Mouse (Mus musculus): Measurements from ENCODE around the gene Sh3bp5l.
"Not testable (repeated sequence)": the region's sequence is repeated elsewhere in the genome, so short reads cannot be mapped to it uniquely, and the experiment has no call there.

Sh3bp5l gene

GRCm38 (mm10) chr11:58322824-58323569 lies 7.5 kb upstream of the Sh3bp5l start:
- peak; percentile 94 to 95 for DNase-seq (ENCODE audit: low spot score in 2 of 2)

DNA sequence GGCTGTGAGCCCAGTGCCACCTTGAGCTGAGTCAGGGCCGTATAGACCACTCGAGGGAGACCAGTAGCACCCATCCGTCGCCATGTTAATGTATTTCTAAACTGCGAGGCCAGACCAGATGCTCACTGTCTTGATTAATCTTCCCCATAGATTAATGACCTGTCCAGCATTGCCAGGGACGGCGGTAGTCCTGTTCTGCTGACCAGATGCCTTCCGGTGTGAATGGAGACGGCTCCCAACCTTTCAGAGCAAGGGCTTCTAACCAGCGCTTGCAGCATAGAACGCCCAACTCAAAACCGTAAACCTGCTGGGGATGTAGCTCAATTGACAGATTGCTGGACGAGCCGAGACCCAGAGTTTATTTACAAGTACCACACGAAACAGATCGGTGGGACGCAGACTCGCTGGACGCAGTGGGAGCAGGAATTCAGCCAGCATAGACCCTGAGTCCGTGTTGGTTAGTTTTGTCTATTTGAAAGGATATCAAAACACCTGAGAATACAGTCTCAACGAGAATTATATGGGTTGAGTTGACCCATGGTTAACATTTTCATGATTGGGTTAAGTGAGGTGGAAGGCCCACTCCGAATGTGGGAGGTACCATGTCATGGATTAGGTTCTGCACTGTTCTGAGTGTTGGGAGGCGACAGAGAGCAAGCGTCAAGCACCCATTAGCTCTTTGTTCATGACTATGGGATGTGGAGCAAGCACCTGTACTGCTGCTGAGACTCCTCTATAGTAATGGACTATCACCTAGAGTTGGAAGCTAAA lies 6.8 kb upstream of the Sh3bp5l start:
- DNase-seq (ENCODE audit: low spot score in 2 of 2) = no peak

DNA sequence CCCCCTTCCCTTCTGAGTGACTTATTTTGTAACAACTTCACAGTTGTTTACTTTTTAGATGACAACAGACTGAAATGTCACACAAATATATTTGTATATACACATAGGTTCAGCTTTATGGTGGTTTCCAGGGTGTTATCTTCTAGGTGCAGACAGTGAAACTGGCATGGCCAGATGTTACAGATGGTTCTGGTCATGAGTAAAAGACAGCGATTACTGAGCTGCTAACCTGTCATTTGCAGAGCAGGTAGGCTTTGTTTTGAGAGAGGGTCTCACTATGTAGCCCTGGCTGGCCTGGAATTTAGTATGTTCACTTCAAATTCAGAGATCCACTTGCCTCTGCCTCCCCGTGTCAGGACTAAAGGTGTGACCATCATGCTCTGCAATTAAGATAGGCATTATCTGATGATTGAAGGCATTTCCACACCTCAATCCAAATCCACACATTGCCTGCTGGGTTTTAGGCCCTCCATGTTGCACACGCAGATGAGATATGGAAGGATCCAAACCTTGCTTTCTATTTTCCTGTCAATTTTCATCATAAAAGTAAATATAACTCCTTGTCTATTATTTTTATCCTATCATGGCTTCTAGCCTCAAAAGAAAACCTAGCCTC lies 5.8 kb upstream of the Sh3bp5l start:
- no peak for DNase-seq (ENCODE audit: low spot score in 2 of 2)

GRCm38 (mm10) chr11:58326781-58327180 lies 3.7 kb upstream of the Sh3bp5l start:
- no peak for DNase-seq (ENCODE audit: low spot score in 2 of 2)

GRCm38 (mm10) chr11:58329906-58330275 lies 633 bp upstream of the Sh3bp5l start:
- no peak for DNase-seq (ENCODE audit: low spot score in 2 of 2)

- no peak for DNase-seq (ENCODE audit: low spot score in 2 of 2)
Observed at GRCm38 (mm10) chr11:58331149-58331495, 598 bp downstream of the Sh3bp5l start.

- DNase-seq (ENCODE audit: low spot score in 2 of 2) = no peak
Observed at GRCm38 (mm10) chr11:58331546-58331945, 1.0 kb downstream of the Sh3bp5l start.

GRCm38 (mm10) chr11:58334746-58335145 lies 4.2 kb downstream of the Sh3bp5l start:
- no peak for DNase-seq (ENCODE audit: low spot score in 2 of 2)

GRCm38 (mm10) chr11:58346745-58347144 lies 16.2 kb downstream of the Sh3bp5l start:
- DNase-seq (ENCODE audit: low spot score in 2 of 2) = no peak

GRCm38 (mm10) chr11:58350628-58351027 lies 20.1 kb downstream of the Sh3bp5l start:
- DNase-seq (ENCODE audit: low spot score in 2 of 2) = no peak

GRCm38 (mm10) chr11:58351179-58351578 lies 20.7 kb downstream of the Sh3bp5l start:
- no peak for DNase-seq (ENCODE audit: low spot score in 2 of 2)

DNA sequence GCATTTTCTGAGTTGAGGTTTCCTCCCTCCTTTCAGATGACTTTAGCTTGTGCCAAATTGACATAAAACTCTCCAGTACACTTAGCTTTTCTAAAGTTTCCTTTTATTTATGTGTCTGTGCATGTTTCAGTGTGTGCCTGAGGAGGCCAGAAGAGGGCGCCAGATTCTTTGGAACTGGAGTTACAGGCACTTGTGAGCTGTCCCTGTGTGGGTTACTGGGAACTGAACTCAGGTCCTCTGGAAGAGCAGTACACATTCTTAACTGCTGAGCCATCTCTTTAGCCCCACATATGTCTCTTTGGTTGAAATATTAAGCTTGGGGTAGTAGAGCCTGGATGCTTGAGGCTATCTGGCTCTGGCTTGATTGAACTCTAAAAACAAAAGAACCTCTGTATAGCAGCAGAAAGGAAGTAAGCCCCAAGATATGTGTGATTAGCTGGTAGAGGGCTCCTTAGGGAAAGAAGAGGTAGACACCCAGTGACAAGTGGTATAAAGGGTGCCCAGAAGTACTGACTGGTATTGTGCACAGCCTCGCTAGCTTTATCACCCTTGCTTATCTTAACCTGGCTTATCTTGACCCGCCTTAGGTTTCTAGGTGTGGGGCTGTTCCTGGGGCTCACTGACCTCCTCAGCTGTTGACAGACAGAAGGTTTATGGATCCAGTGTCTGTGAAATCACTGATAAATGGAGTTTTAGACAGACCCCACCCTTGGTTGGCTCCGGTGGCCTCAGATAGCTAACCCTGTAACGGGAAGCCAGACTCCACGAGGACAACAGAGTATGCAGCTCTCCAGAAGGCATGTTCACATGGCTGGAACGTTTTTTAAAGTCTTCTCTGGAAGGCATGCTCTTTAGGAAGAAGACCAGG lies 22.4 kb downstream of the Sh3bp5l start:
- no peak for DNase-seq (ENCODE audit: low spot score in 2 of 2)

- DNase-seq (ENCODE audit: low spot score in 2 of 2) = no peak
Observed at GRCm38 (mm10) chr11:58353709-58354108, 23.2 kb downstream of the Sh3bp5l start.

GRCm38 (mm10) chr11:58354476-58354875 lies 24.0 kb downstream of the Sh3bp5l start:
- peak; percentile 26 to 68 for DNase-seq (ENCODE audit: low spot score in 2 of 2)

DNA sequence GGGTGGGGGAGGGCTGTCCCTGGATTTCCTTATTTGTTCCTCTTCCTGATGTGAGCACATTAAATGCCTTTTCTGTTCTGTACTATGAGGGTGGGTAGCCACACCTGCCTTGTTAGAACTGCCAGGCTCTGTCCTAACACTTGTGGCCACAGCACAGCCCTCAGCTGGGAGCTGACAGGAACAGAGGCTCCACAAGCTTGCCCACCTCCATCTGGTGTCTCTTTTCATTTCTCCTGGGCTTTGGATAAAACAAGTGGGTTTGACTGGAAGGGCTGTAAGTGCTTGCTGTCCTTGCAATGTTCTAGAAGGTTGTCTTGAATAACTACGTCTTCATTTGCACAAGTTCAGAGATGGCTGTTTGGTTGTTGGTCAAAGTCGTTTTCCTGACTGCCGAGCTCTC lies 24.4 kb downstream of the Sh3bp5l start:
- DNase-seq (ENCODE audit: low spot score in 2 of 2) = peak; percentile 29 to 55

- DNase-seq (ENCODE audit: low spot score in 2 of 2) = no peak
Observed at GRCm38 (mm10) chr11:58357042-58357441, 26.5 kb downstream of the Sh3bp5l start.

DNA sequence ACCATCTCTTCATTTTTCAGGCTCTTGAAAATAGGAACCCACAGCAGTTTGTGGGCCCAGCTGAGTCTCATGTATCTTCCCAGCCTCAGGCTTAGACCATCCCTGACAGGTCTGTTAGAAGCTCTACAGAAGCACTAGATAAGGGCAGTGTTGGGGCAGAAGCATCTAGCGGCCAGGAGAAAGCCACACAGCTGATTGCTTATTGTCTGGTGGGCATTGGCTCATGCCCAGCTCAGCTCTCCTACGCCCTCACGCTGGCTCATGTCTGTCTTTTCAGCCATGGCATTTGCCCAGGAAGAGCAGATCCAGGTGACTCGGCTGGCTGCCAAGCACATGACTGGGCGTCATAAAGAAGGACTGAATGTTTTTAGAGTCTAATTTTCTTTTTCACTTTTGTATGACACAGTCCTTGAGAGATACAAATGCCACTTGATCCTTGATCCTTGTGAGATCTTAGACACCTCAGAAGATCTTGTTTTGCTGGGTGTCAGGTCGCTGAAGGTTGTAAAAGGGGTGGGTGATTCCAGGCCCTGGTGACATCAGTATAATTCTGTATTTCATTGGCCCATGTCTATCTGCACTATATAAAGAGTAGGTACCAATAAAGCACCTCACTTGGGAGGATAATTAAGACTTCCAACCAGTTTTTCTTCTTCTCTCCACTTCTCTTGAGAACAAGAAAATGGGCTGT lies 27.5 kb downstream of the Sh3bp5l start:
- DNase-seq (ENCODE audit: low spot score in 2 of 2) = no peak

GRCm38 (mm10) chr11:58362562-58362961 lies 32.0 kb downstream of the Sh3bp5l start:
- DNase-seq (ENCODE audit: low spot score in 2 of 2) = not testable (repeated sequence)

- no peak for DNase-seq (ENCODE audit: low spot score in 2 of 2)
Observed at GRCm38 (mm10) chr11:58364454-58364853, 33.9 kb downstream of the Sh3bp5l start.

GRCm38 (mm10) chr11:58366191-58366590 lies 35.7 kb downstream of the Sh3bp5l start:
- DNase-seq (ENCODE audit: low spot score in 2 of 2) = not testable (repeated sequence)

GRCm38 (mm10) chr11:58377273-58377672 lies 46.7 kb downstream of the Sh3bp5l start:
- DNase-seq (ENCODE audit: low spot score in 2 of 2) = no peak
